Mouse (Mus musculus): ENCODE results near the gene Slc6a1. TPM values are rescaled to one million over a fixed set of nuclear protein-coding genes. Genes with fewer than 3 reads are reported as not detected.
"Not testable (repeated sequence)": the region's sequence is repeated elsewhere in the genome, so short reads cannot be mapped to it uniquely, and the experiment has no call there.

Slc6a1 gene
- polyA plus RNA-seq, 1 experiment from 2014 or later = 22.0 TPM

- Histone ChIP-seq H3K9ac (ENCODE audit: low read length) (no peak overlapping the region), H3K36me3 (ENCODE audit: control insufficient read depth, insufficient read depth, low read length) (no peaks in the 10 kb centered on the region), H3K27me3 (ENCODE audit: control insufficient read depth, insufficient read depth, low read length) (no peaks in the 10 kb centered on the region), H3K4me2 (ENCODE audit: low read depth, low read length, severe bottlenecking) (no peak overlapping the region), H3K4me3 (ENCODE audit: low read depth, low read length) (no peak overlapping the region), H3K9me3 (ENCODE audit: control insufficient read depth, low read length) (no peaks in the 10 kb centered on the region), H3K4me1 (replicated peaks; ENCODE audit: control insufficient read depth, insufficient read depth, low read length) (no peaks in the 10 kb centered on the region; the same call in 1 of the 2 replicates), H3K27ac (ENCODE audit: low read depth, low read length) (no peak overlapping the region)
- WGBS = 55% methylated on average over 8 of the region's 8 CpGs
- ATAC-seq (replicated peaks; ENCODE audit: low FRiP score) (peak; percentile 84), DNase-seq (ENCODE audit: low spot score) (no peak)
These were observed 47.4 kb downstream of the Slc6a1 start for GRCm38 (mm10) chr6:114329597-114330470.

GRCm38 (mm10) chr6:114331926-114332325 is 49.5 kb downstream of the Slc6a1 start:
- no peak for ATAC-seq (replicated peaks; ENCODE audit: low FRiP score)
- H3K4me3 ChIP-seq (ENCODE audit: low read depth, low read length) = no peak overlapping the region
- H3K9me3 ChIP-seq (ENCODE audit: control insufficient read depth, low read length) = no peaks in the 10 kb centered on the region
- no peaks in the 10 kb centered on the region for H3K36me3 ChIP-seq (ENCODE audit: control insufficient read depth, insufficient read depth, low read length)
- DNase-seq (ENCODE audit: low spot score) = no peak
- no peaks in the 10 kb centered on the region; the same call in 1 of the 2 replicates for H3K4me1 ChIP-seq (replicated peaks; ENCODE audit: control insufficient read depth, insufficient read depth, low read length)
- no peak overlapping the region for H3K4me2 ChIP-seq (ENCODE audit: low read depth, low read length, severe bottlenecking)
- no peaks in the 10 kb centered on the region for H3K27me3 ChIP-seq (ENCODE audit: control insufficient read depth, insufficient read depth, low read length)
- 92% methylated on average over 7 of the region's 7 CpGs for WGBS
- no peak overlapping the region for H3K9ac ChIP-seq (ENCODE audit: low read length)
- H3K27ac ChIP-seq (ENCODE audit: low read depth, low read length) = no peak overlapping the region

- no peaks in the 10 kb centered on the region for H3K27me3 ChIP-seq (ENCODE audit: control insufficient read depth, insufficient read depth, low read length)
- no peak overlapping the region for H3K4me3 ChIP-seq (ENCODE audit: low read depth, low read length)
- no peak overlapping the region for H3K9ac ChIP-seq (ENCODE audit: low read length)
- DNase-seq (ENCODE audit: low spot score) (no peak), ATAC-seq (replicated peaks; ENCODE audit: low FRiP score) (no peak)
- H3K27ac ChIP-seq (ENCODE audit: low read depth, low read length) = no peak overlapping the region
- H3K36me3 ChIP-seq (ENCODE audit: control insufficient read depth, insufficient read depth, low read length) = no peaks in the 10 kb centered on the region
- H3K9me3 ChIP-seq (ENCODE audit: control insufficient read depth, low read length) = no peaks in the 10 kb centered on the region
- 60% methylated on average over 11 of the region's 11 CpGs for WGBS
- no peak overlapping the region for H3K4me2 ChIP-seq (ENCODE audit: low read depth, low read length, severe bottlenecking)
- H3K4me1 ChIP-seq (replicated peaks; ENCODE audit: control insufficient read depth, insufficient read depth, low read length) = no peaks in the 10 kb centered on the region
These were observed 53.9 kb downstream of the Slc6a1 start for GRCm38 (mm10) chr6:114336128-114336943.

GRCm38 (mm10) chr6:114336944-114337215 is 54.4 kb downstream of the Slc6a1 start:
- no peaks in the 10 kb centered on the region for H3K27me3 ChIP-seq (ENCODE audit: control insufficient read depth, insufficient read depth, low read length)
- no peak overlapping the region for H3K4me3 ChIP-seq (ENCODE audit: low read depth, low read length)
- no peaks in the 10 kb centered on the region for H3K4me1 ChIP-seq (replicated peaks; ENCODE audit: control insufficient read depth, insufficient read depth, low read length)
- H3K27ac ChIP-seq (ENCODE audit: low read depth, low read length) = no peak overlapping the region
- H3K9me3 ChIP-seq (ENCODE audit: control insufficient read depth, low read length) = no peaks in the 10 kb centered on the region
- no peak overlapping the region for H3K4me2 ChIP-seq (ENCODE audit: low read depth, low read length, severe bottlenecking)
- WGBS = 72% methylated on average over 1 of the region's 1 CpGs
- H3K9ac ChIP-seq (ENCODE audit: low read length) = no peak overlapping the region
- no peaks in the 10 kb centered on the region for H3K36me3 ChIP-seq (ENCODE audit: control insufficient read depth, insufficient read depth, low read length)
- DNase-seq (ENCODE audit: low spot score) (no peak), ATAC-seq (replicated peaks; ENCODE audit: low FRiP score) (no peak)

GRCm38 (mm10) chr6:114341381-114341780 is 58.9 kb downstream of the Slc6a1 start:
- not testable (repeated sequence) for H3K9me3 ChIP-seq (ENCODE audit: control insufficient read depth, low read length); H3K36me3 ChIP-seq (ENCODE audit: control insufficient read depth, insufficient read depth, low read length); H3K4me1 ChIP-seq (replicated peaks; ENCODE audit: control insufficient read depth, insufficient read depth, low read length); H3K27me3 ChIP-seq (ENCODE audit: control insufficient read depth, insufficient read depth, low read length); ATAC-seq (replicated peaks; ENCODE audit: low FRiP score); H3K4me3 ChIP-seq (ENCODE audit: low read depth, low read length); DNase-seq (ENCODE audit: low spot score); H3K9ac ChIP-seq (ENCODE audit: low read length); H3K27ac ChIP-seq (ENCODE audit: low read depth, low read length); H3K4me2 ChIP-seq (ENCODE audit: low read depth, low read length, severe bottlenecking)

GRCm38 (mm10) chr6:114343740-114344139 is 61.3 kb downstream of the Slc6a1 start:
- Histone ChIP-seq H3K4me2 (ENCODE audit: low read depth, low read length, severe bottlenecking) (no peak overlapping the region), H3K36me3 (ENCODE audit: control insufficient read depth, insufficient read depth, low read length) (no peaks in the 10 kb centered on the region), H3K4me3 (ENCODE audit: low read depth, low read length) (no peak overlapping the region), H3K4me1 (replicated peaks; ENCODE audit: control insufficient read depth, insufficient read depth, low read length) (peaks cover 6% of the 10 kb centered on the region), H3K9ac (ENCODE audit: low read length) (no peak overlapping the region), H3K27ac (ENCODE audit: low read depth, low read length) (no peak overlapping the region), H3K9me3 (ENCODE audit: control insufficient read depth, low read length) (no peaks in the 10 kb centered on the region), H3K27me3 (ENCODE audit: control insufficient read depth, insufficient read depth, low read length) (no peaks in the 10 kb centered on the region)
- 21% methylated on average over 3 of the region's 3 CpGs for WGBS
- DNase-seq (ENCODE audit: low spot score) (peak; percentile 64), ATAC-seq (replicated peaks; ENCODE audit: low FRiP score) (no peak)

GRCm38 (mm10) chr6:114345156-114345555 is 62.7 kb downstream of the Slc6a1 start:
- H3K9me3 ChIP-seq (ENCODE audit: control insufficient read depth, low read length) = no peaks in the 10 kb centered on the region
- no peaks in the 10 kb centered on the region for H3K27me3 ChIP-seq (ENCODE audit: control insufficient read depth, insufficient read depth, low read length)
- no peaks in the 10 kb centered on the region for H3K36me3 ChIP-seq (ENCODE audit: control insufficient read depth, insufficient read depth, low read length)
- peak; percentile 76 for DNase-seq (ENCODE audit: low spot score)
- H3K27ac ChIP-seq (ENCODE audit: low read depth, low read length) = no peak overlapping the region
- no peak overlapping the region for H3K4me3 ChIP-seq (ENCODE audit: low read depth, low read length)
- WGBS = 47% methylated on average over 4 of the region's 4 CpGs
- no peak overlapping the region for H3K9ac ChIP-seq (ENCODE audit: low read length)
- ATAC-seq (replicated peaks; ENCODE audit: low FRiP score) = no peak
- H3K4me2 ChIP-seq (ENCODE audit: low read depth, low read length, severe bottlenecking) = no peak overlapping the region
- H3K4me1 ChIP-seq (replicated peaks; ENCODE audit: control insufficient read depth, insufficient read depth, low read length) = peaks cover 6% of the 10 kb centered on the region

GRCm38 (mm10) chr6:114347831-114348754 is 65.7 kb downstream of the Slc6a1 start:
- 53% methylated on average over 13 of the region's 13 CpGs for WGBS
- H3K27me3 ChIP-seq (ENCODE audit: control insufficient read depth, insufficient read depth, low read length) = no peaks in the 10 kb centered on the region
- H3K4me2 ChIP-seq (ENCODE audit: low read depth, low read length, severe bottlenecking) = no peak overlapping the region
- no peaks in the 10 kb centered on the region for H3K9me3 ChIP-seq (ENCODE audit: control insufficient read depth, low read length)
- H3K27ac ChIP-seq (ENCODE audit: low read depth, low read length) = no peak overlapping the region
- peaks cover 6% of the 10 kb centered on the region for H3K4me1 ChIP-seq (replicated peaks; ENCODE audit: control insufficient read depth, insufficient read depth, low read length)
- no peak overlapping the region for H3K4me3 ChIP-seq (ENCODE audit: low read depth, low read length)
- DNase-seq (ENCODE audit: low spot score) (no peak), ATAC-seq (replicated peaks; ENCODE audit: low FRiP score) (no peak; the same call in 1 of the 2 replicates)
- no peaks in the 10 kb centered on the region for H3K36me3 ChIP-seq (ENCODE audit: control insufficient read depth, insufficient read depth, low read length)
- H3K9ac ChIP-seq (ENCODE audit: low read length) = no peak overlapping the region
